Mouse (Mus musculus): ENCODE measurements around the gene Map3k1.

Map3k1 gene

DNA sequence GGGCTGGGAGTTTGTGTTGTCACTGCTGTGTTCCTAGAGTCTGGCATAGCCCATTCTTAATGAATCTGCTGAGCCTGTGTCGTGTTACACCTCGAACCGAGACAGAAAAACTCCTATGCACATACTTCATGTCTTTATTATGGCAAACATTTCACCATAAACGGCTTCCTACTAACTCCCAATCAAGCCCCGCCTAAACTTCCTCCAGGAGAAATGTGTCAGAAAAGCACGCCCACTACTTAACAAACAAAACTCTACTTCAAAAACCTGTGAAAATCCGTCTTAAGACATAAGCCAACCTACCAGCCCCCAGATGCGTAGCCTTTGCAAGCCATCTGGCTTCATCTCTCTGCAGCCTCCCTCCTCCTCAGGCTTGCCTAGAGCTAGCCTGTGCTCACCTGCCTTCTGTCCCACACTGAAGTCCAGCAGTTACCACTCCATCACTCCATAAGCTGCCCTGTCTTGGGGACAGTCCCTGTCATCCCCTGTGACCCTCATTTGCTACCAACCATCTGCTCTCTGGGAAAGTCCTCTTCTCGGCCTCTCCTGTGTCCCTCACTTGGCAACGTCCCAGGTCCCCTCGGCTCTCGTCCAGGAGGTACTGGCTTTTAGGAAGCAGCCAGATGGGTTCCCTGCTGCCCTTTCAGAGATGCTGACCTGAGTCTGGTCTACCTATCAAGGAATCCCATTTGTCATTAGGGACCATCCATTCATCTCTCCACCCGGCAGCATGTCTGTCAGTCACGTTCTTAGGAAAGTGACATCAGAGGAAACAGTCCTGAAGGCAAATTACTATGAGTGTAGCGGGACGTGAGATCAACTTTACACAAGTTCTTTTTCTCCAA, 16.4 kb downstream of the Map3k1 start:
- ATAC-seq (ENCODE audit: insufficient number of reproducible peaks, low FRiP score, low TSS enrichment) = peak; percentile 56

DNA sequence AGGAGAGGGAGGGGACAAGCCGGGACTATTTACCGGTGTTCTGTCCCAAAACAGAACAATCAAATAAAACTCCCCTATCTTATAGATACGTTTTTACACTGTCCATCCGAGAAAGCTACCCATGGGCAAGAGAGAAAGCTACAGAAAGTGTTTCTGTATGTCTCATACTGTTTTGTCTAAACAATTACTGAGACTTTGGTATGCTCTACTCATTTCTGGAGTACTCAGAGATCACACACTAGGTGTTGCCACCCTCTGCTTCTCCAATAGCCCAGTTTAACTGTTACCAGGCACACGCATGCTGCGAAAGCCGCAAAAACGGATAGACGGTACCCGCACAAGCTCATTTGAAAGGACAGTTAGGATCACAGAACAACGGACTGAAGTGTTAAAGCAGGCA, 17.2 kb downstream of the Map3k1 start:
- no peak for ATAC-seq (ENCODE audit: insufficient number of reproducible peaks, low FRiP score, low TSS enrichment)

DNA sequence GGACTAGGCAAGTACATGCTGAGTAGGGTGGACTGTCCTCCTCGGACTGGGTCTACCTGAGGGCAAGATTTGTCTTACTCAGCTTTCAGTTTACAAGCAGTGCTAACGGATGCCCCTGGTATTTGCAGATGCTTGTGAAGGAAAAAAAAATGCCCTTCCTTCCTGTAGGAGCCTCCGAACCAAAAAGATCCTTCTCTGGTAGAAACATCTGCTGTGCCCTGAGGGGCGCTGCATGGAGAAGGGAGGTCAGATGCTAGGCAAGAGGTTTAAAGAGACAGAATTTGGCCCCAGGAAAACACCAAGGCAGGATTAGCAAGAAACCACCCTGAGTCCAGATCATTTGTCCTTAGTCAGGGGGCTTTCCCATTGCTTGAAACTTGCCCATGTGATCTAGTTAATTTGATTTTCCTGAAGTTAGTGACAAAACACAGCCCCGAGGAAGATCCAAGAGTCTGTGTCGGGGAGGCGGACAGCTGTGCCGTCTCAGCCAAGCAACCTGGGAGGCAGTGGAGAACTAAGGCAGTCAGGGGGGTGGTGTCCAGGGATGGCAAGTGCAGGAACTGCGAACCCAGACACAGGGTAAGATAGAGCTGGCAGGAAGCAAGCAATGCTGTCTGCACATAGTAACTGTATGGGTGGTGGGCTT, 19.2 kb downstream of the Map3k1 start:
- no peak for ATAC-seq (ENCODE audit: insufficient number of reproducible peaks, low FRiP score, low TSS enrichment)

DNA sequence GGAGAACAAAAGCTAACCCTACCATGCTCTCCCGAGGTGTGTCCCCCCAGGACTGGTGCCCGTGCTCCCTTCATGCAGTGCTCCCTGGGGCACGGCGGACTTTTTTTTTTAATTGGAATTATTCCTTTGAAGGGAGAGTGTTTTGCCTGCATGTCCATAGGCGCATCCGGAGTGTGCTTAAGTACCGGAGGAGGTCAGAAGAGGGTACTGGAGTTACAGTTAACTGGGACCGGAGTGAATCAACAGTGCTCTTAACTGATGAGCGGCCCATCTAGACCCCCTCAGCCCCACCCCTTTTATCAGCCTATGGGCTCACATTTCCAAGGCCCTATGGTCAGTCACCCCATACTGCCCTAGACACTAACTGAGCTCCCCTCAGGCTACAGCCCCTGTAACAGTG, 19.9 kb downstream of the Map3k1 start:
- ATAC-seq (ENCODE audit: insufficient number of reproducible peaks, low FRiP score, low TSS enrichment) = no peak

DNA sequence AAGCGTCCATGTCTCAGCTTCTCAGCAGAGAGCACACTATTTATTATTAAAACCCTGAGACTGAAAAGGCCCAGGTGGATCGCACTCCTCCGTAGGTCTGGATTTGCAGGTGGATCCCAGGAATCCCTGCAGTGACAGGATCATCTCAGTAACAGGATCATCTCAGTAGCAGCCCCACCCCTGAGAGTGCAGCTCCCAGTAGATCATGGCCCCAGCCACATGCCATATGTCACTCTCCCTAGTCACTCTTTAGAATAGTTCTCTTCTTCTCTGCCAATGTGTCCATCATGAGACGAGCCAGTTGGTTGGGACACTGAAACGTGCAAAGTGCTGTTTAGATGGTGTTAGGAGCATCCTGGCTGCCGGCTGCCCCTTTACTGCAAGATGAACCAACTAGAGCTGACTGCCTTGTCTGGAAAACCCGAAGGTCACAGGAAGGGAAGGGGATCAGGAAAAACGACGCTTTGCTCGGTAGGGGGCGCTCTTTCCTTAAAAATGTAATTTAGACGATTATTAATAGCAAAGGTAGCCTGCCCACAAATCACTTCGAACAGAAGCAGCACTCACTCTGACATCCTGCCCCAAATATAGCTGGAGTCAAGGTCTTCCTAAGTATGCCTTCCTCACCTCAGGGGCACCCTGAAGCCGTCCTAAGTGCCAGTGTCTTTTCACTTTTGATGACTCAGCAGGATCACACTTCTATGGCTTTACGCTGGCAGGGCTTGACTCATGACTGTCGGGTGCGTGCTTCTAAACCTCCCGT, 20.8 kb downstream of the Map3k1 start:
- ATAC-seq (ENCODE audit: insufficient number of reproducible peaks, low FRiP score, low TSS enrichment) = peak; percentile 63

DNA sequence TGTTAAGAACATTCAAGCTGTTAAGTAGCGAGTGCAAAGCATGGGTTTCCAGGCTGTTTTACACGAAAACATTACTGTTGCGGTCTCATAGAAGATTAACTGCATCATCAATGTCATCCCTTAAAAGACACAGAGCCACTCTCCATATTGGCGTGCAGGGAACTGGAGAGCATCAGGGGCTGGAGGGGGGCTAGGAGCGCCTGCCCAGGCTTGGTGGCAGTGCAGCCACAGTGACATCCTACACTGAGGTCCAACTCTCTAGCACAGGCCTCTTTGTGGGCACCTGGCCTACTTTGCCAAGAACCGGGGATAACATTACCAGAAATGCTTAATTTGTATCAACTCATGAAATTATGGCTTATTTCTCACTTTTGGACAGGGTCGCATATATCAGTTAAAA, 22.2 kb downstream of the Map3k1 start:
- ATAC-seq (ENCODE audit: insufficient number of reproducible peaks, low FRiP score, low TSS enrichment) = no peak

DNA sequence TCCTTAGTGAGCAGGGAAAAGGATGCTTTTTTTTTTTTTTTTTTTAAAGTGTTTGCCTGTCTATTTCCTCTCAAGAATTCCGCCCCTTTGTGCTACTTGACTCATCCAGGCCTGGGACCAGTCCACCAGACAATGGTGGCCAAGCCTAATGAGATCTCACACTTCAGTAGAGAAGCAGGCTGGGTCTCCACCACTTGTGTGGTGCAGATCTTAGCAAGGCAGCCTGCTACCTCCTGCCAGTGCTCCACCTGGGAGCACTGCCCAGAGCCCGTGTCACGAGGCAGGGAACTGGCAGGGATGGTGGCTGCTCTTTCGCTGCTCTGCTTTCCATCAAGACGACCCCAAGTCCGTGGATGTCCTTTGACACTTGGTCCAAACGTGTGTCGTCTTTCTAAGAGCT, 25.3 kb downstream of the Map3k1 start:
- ATAC-seq (ENCODE audit: insufficient number of reproducible peaks, low FRiP score, low TSS enrichment) = peak; percentile 55

DNA sequence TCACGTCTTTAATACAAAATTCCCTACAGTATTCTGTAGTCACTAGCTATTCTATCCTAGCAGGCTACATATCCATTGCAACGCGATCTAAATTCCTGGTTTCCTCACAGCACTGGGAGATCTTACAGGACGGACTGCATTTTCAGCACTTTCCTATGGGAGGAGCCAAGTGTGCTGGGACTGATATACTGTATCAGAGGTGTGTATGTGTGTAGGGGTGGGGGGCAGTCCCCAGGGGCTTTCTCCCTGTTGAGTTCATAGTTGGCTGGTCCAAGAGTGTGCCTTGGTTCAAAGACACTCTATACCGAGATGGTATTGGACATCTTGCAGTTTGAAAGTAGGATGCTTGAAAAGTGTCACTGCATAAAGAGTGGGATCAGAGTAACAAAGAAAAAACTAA, 29.3 kb downstream of the Map3k1 start:
- ATAC-seq (ENCODE audit: insufficient number of reproducible peaks, low FRiP score, low TSS enrichment) = no peak

DNA sequence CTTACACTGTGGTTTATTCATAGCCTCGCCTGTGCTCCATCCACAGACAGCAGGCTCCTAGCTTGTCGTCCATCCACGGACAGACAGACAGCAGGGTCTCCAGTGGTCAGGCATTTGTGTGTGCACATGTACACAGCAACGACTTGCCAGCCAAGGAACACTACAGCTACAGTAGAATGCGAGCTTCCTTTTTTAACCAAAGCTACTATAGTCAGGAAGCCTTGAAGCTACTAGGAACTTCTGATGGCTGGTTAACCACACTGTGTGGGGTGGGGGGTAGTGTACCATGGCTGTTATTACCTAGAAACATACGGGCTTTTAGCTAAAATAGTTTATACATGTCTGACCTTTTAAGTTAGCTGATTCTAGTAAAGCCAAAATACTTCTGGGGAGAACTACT, 30.2 kb downstream of the Map3k1 start:
- ATAC-seq (ENCODE audit: insufficient number of reproducible peaks, low FRiP score, low TSS enrichment) = no peak

DNA sequence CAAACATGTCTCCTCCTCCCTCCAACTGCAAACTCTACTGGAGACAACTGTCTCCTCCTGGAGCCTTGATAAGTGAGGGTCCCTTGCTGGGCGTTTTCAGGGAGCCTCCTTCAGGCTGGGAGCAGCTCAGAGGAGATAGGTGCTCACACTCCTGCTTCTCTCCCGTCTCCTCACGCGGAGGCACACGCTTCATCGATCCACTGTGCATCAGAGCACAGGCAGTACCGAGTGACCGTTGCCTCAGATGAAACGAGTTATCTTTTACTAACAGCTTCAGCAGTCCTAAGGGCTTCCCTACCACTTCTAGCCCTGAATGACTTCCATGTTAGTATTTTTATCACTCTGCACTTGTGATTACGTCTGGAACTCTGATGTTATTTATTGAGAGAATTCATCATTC, 30.9 kb downstream of the Map3k1 start:
- no peak for ATAC-seq (ENCODE audit: insufficient number of reproducible peaks, low FRiP score, low TSS enrichment)

DNA sequence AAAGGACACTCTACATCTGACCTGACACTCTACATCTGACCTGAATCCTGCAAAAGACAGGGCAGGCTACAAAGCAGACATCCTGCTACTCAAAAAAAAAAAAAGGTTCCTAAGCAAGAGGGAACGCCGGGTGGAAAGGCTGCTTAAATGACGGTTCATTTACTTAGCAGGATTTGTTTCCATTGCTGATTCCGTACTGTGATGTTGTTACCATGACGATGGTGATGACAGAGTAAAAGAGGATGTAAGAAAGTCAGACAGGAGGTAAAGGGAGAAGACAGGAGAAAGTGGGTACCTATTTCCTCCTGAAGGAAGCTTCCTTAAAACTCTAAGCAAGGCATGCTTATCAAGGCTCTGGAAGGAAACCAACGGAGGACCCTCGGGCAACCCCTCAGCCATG, 31.6 kb downstream of the Map3k1 start:
- no peak for ATAC-seq (ENCODE audit: insufficient number of reproducible peaks, low FRiP score, low TSS enrichment)

DNA sequence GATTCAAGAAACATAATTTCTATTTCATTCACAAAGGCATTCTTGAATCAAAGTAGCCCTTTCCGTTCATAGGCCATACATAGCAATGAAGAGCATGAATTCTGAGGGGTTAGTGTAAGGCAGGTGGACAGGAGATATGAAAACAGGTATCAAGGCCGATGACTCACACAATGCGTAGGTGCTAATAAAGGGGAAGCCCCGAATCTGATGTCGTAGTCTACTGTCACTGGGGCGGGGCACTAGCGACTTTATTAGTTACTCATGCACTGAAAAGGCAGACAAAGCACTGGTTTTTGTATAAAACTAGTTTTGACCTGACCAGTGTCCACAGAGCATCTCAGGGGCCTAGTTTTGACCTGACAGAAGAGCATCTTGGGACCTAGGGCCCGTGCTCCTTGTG, 36.7 kb downstream of the Map3k1 start:
- ATAC-seq (ENCODE audit: insufficient number of reproducible peaks, low FRiP score, low TSS enrichment) = no peak

DNA sequence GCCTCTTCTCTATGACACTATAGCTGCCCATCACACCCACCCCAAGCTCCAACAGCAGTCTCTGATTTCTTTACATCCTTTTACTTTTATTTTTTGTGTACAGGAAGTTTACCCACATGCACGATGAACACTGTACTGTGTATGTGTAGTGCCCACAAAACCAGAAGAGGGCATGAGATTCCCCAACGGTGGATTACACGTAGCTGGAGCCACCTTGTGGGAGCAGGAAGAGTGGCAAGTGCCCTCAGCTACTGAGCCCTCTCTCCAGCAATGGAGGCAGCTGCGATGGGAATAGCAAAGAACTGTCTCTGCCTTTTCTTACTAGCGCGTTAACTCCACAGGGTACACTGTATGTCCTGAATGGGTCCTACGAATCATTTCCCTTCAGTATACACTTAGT, 37.6 kb downstream of the Map3k1 start:
- peak; percentile 96 for ATAC-seq (ENCODE audit: insufficient number of reproducible peaks, low FRiP score, low TSS enrichment)

DNA sequence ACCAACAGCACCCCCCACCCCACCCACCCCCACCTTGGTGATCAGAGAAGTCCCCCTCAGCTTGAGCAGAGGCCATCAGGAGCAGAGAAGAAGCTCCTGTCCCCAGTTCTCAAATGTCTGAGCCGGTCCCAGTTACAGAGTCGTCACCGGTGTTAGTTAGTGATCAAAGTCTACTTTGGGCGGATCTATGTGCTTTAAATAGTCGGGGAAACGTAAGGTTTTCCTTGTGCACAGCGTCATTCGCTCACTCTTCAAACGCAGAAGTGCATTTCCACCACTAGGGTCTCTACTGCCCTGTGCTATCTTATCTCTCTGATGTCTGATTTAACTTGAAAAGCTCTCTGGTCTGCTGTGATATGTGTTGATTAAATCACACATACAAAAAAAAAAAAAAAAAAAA, 38.0 kb downstream of the Map3k1 start:
- ATAC-seq (ENCODE audit: insufficient number of reproducible peaks, low FRiP score, low TSS enrichment) = no peak

DNA sequence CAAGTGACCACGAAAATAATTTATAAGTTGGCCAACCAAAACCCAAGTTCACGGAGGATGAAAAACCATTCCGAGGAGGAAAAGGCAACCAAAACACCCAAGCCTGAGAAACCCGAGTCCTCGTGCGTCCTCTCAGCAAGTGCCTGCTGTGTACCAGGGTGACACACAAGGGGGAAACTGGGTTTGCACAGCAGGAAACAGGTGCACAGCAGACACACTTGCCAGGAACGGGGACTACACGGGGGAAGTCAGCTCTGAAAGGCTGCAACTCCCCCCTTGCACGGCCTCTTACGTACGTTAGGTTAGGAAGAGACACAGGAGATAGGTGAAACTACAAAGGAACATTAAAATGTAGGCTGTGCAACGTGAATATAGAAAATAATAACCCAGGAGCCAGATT, 46.3 kb downstream of the Map3k1 start:
- no peak for ATAC-seq (ENCODE audit: insufficient number of reproducible peaks, low FRiP score, low TSS enrichment)

DNA sequence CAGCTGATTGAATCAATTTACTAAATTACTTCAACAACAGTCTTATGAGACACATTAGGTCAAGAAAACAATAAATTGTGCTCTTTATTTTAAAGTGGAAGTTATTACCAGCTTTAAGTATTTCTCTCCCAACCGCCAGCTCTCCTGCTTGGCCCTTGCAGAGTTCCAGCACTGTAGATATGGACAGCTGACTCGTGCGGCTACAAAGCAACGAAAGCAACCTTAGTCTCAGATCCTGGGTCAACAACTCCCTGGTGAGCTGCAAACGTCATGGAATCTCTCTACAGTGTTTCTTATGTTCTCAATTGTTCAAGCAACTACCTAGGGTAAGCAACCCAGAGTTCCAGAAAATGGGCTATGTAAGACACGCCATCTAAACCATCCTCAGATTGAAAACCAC, 51.8 kb downstream of the Map3k1 start:
- ATAC-seq (ENCODE audit: insufficient number of reproducible peaks, low FRiP score, low TSS enrichment) = no peak

DNA sequence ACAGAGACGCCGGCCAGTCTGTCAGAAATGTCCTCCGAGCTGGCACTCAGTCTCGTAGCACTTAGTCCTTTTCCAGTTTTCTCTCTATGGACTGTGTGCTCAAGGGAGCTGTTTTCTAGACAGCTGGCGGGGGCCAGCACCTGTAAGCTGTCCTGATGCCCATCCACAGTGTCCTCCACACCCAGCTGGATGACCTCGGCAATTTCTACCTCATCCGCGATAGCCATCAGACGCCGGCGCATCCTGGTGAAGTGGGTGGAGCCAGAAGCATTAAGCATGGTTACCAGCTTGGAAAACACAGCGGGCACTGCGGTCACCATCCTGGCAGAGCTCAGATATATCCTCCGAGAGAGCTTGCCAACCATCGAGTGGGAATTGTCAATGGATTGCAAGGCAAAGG, 52.9 kb downstream of the Map3k1 start:
- no peak for ATAC-seq (ENCODE audit: insufficient number of reproducible peaks, low FRiP score, low TSS enrichment)

DNA sequence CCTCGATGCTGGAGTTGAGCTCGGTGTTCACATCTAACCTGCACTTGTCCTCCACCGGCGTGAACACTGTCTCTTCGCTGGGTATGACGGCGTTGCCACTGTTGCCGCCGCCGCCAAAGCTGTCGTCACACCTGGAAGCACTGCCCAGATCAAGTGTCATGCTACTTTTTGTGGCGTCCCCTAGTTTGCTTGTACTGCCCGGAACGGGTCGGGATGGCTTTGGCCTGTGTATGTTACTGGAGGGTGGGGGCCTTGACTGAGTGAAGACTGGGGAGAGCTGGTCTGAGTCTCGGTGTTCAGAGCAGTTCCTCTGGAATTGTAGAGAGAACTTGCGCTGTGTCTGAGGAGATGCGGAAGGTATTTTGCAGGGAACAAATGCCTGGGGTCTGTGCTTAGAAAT, 53.4 kb downstream of the Map3k1 start:
- ATAC-seq (ENCODE audit: insufficient number of reproducible peaks, low FRiP score, low TSS enrichment) = no peak

DNA sequence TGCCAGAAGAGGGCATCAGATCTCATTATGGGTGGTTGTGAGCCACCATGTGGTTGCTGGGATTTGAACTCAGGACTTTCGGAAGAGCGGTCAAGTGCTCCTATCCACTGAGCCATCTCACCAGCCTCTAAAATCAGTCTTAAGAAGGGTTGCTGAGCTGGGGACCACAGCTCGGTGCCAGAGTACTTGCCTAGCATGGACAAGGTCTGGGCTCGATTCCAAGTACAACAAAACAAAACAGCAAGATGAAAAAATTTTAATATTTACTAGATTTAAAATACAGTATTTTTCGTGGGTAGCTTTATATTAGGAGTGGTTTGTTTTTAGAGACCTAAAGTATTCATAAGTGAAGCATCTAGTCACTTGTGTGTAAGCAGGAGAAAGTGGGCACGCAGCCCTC, 55.5 kb downstream of the Map3k1 start:
- no peak for ATAC-seq (ENCODE audit: insufficient number of reproducible peaks, low FRiP score, low TSS enrichment)

DNA sequence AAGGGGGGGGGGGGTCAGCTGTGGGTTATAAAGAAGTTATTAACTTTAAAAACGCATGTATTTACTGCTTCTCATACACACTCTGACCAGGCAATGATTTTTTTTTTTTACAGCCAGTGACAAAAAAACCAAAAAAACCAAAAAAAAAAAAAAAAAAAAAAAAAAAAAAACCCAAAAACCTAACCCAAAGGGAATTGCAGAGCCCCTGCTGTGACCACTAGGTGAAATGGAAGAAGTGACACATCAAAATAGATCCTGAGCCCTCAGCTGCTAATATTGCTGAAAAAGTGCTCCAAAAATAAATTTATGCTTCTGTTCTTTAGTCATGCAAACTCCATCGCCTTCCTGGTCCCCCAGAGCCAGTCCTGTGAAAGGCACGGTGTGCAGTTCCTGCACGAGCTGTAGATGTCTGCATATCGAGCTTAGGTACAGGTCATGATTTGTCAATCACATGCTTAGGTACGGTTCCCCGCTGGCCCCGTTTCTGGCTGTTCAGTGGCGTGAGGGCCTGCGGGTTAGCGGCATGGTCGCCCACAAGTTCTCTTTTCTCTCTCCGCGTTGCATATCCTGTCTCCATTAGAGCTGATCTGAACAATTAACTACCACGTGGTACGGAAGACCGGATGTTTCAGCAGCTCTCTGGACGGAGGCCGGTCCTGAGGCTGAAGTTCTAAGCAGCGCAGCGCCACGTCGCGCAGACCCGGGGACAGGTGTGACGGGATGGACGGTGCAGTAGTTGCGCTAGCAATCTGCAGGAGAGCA, 60.3 kb downstream of the Map3k1 start:
- no peak for ATAC-seq (ENCODE audit: insufficient number of reproducible peaks, low FRiP score, low TSS enrichment)

DNA sequence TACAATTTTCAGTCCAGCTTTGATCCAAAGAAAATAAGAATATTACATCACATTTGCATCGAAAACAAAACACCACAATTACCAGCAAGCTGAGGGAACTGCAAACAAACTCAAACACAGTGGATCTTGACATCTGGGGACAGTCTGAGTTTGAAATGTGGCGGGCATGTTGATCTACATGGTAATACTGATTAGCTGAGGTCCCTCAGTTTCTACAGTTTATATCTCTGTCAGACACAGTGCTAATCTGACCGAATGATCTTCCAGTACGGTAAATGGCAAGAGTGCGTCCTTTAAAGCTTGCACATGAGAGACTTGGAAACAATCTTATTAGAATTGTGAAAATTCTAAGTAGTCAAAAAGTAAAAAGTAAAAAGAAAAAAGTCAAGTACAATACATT, 62.0 kb downstream of the Map3k1 start:
- ATAC-seq (ENCODE audit: insufficient number of reproducible peaks, low FRiP score, low TSS enrichment) = no peak

Measured in cerebellum, adult (tissue).